Mouse (Mus musculus) ES-E14 (cell line): ENCODE data around the gene Ankrd33.

Experiments
- CHD2 ChIP-seq: IDR thresholded peaks from 2 replicates; pipeline ENCODE4 v1.6.1; 2014; ENCODE audit warnings: mild to moderate bottlenecking, low read depth, low read length, inconsistent platforms
- HCFC1 ChIP-seq: IDR thresholded peaks from 2 replicates; pipeline ENCODE4 v1.6.1; 2012; ENCODE audit warnings: low read length, inconsistent platforms, borderline replicate concordance; ENCODE audit not compliant: insufficient read depth
- ZC3H11A ChIP-seq: IDR thresholded peaks from 2 replicates; pipeline ENCODE4 v1.6.1; 2012; ENCODE audit warnings: low read depth, mild to moderate bottlenecking, inconsistent platforms, low read length, borderline replicate concordance
- ZNF384 ChIP-seq: IDR thresholded peaks from 2 replicates; pipeline ENCODE4 v1.6.1; 2012; ENCODE audit warnings: low read depth, low read length, inconsistent platforms

DNA sequence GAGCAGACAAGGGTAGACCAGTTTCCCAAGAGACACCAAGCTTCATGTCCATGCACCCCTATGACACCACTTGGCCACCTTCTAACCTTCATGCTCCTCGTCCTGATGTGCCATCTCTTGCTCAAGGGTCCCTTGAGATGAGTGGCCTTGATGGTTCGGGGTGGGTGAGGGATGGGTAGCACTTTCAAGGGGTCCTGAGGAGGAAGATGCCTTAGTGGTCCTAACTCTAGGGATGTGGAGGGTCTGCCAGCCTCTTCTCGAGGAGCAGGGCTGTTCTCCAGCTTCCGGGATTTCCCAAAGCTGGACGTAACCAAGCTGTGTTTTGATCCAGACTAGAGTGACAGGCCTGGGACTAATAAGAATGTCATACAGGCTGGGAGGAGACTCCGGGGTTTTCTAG is 10.0 kb downstream of the Ankrd33 start:
- TF ChIP-seq CHD2, result no peak
- no peak for TF ChIP-seq ZC3H11A
- TF ChIP-seq HCFC1, result no peak
- no peak for TF ChIP-seq ZNF384
